In the genomic region with DNA sequence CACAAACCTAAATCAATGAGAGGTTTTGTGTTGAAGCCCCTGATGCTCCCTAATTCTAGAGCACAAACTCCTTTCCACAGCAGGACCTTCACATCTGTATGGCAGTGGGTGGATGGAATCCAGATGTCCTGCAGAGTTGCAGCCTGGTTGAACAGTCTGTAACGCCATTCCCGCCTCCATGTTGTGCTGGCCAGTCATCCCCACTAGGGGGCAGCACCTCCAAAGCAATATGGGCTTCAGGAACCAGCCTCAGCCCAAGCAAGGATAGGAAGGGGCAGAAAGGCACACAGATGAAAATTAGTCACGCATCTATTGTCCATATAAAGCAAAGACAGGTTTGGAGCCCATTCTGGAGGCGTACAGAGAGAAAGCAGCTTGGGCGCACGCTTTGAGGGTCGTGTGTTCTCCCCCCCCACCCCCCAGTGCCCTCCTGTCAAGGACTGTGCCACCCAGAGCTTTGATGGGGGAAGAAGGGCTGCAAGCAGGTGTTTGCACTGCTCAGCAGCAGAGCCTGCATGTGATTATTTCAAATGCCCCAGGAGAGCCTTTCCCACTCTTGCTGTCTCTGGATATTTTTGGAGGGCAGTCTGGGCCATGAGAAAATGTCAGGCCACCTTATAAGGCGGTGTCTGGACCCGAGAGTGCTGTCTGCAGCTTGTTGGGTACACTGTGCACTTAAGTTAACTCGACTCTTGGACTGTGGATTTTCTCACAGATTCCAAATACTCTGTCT, we compare ENCODE assay signal across 8 mouse cellular contexts. TPM values are rescaled to one million over a fixed set of nuclear protein-coding genes. Genes with fewer than 3 reads are reported as not detected.
DNase-seq lines count a peak whose midpoint lies in the region; ATAC-seq lines count a peak whose summit lies in the region.

No protein-coding gene starts in this region.

- 0 out of 2 replicates have a peak, but pooled peaks cover 2% of the 10 kb centered on the region for H3K36me3 ChIP-seq in hindbrain, embryonic 11.5 days (ENCODE audit: control insufficient read depth, insufficient read depth, low read length)

- H3K9ac ChIP-seq in hindbrain, embryonic 11.5 days (ENCODE audit: low read depth, low read length) = no peak overlapping the region

- H3K4me3 ChIP-seq in hindbrain, embryonic 11.5 days (ENCODE audit: low read depth, low read length) = no peak overlapping the region

- H3K27me3 ChIP-seq in hindbrain, embryonic 11.5 days (ENCODE audit: control insufficient read depth, insufficient read depth, low read length) = no peaks in the 10 kb centered on the region

- peak; percentile 74 for DNase-seq in Muller cell, postnatal 12 days (ENCODE audit: inconsistent ontology term)
- peak; percentile 81 for DNase-seq in cerebellum, adult 8-10 months
- DNase-seq in frontal cortex, adult 2 months (ENCODE audit: extremely low spot score in 1 of 2, low spot score in 1 of 2) = peak; percentile 56 to 95
- peak; percentile 97 for DNase-seq in hindbrain, embryonic 11.5 days (ENCODE audit: low spot score)
- peak; percentile 93 for DNase-seq in layer of hippocampus, postnatal 10 days (ENCODE audit: low spot score in 2 of 2)
- DNase-seq in lung, postnatal 36 days = peak; percentile 90
- DNase-seq in retina, postnatal 7 days (ENCODE audit: low read depth, low spot score) = peak; percentile 75
- peak; percentile 71 for DNase-seq in urinary bladder, adult 2 months (ENCODE audit: low spot score)

- peak; percentile 89 for ATAC-seq in hindbrain, embryonic 11.5 days (ENCODE audit: low FRiP score)

- 26% methylated on average over 10 of the region's 10 CpGs for WGBS in hindbrain, embryonic 11.5 days

- no peaks in the 10 kb centered on the region for H3K9me3 ChIP-seq in hindbrain, embryonic 11.5 days (ENCODE audit: control insufficient read depth, low read length)

- peaks cover 3% of the 10 kb centered on the region; the same call in 1 of the 2 replicates for H3K4me1 ChIP-seq in hindbrain, embryonic 11.5 days (replicated peaks; ENCODE audit: control insufficient read depth, insufficient read depth, low read length)

- H3K27ac ChIP-seq in hindbrain, embryonic 11.5 days (ENCODE audit: low read depth, low read length) = 0 out of 2 replicates have a peak overlapping the region, but pooled peaks have one; percentile 4

- peak overlapping the region; percentile 26; the same call in 1 of the 2 replicates for H3K4me2 ChIP-seq in hindbrain, embryonic 11.5 days (replicated peaks; ENCODE audit: low read depth, low read length)

RNA-seq across cellular contexts. Expression of gene Adcy5, which starts 44.1 kb away (rescaled TPM):
- polyA plus RNA-seq in frontal cortex, adult 2 months (2012; rRNA removed) = 65.9 and 68.5 TPM in 2 replicates
- polyA plus RNA-seq in hindbrain, embryonic 11.5 days (2014; fragmentation: Nextera tagmentation; extraction: Ambion mirVana) = 2.7 and 2.9 TPM in 2 replicates
- total RNA-seq in layer of hippocampus, postnatal 10 days (2021) = 10 to 100 TPM; 68.7 to 73.4 TPM
- polyA plus RNA-seq in urinary bladder, adult 2 months (2012; rRNA removed) = 57.9 and 78.1 TPM in 2 replicates

Comparison
In these comparisons a context has a peak if more than half of its experiments do, and no peak if none do; other contexts are left out.
1. RNA of gene Adcy5, which starts 44.1 kb away (polyA plus RNA-seq): 65.9 to 68.5 TPM in frontal cortex, adult 2 months and 57.9 to 78.1 TPM in urinary bladder, adult 2 months; 2.7 to 2.9 TPM in hindbrain, embryonic 11.5 days; every median in the first group is over 10 times any median in the second.
2. Peak in every context shown above with its lines, with median percentiles within 50 percentile points of each other: DNase-seq.